Mouse (Mus musculus): Measurements from ENCODE around the gene Nanog.

DNA sequence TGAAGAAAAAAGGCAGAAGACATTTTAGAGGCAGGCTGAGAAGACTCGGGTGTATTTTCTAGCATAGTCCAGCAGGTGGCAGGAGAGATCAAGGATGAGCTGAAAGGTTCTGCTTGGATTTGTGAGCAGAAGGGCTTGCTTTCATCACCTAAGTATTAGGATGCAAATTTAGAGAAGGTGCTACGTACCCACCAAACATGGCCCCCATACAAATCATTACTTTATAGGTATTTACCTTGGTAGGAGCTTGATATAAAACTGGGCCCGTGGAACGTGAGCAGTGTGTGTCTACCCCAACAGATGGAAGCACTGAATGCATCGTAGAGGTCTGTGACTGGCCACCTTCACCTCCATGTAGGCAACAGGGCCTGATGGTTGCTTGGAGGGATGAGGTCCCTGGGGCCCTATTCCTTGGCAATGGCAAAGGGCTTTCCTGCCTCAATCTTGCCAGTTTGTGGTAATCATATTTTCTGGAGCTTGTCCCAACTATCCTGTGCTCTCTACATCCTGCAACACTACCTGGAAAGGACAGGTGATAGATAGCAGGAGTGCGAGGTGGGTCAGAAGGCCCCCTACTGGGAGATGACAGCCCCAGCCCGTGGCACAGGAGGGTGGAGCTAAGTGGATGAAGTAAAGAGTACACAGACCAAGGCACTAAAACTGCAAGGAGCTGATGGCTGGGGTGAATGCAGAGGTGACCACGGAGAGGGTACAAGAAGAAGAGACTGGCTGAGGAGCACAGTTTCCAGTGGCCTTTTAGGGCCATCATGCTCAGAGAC is 46.5 kb upstream of the Nanog start:
- no peak for TF ChIP-seq CTCF (IDR thresholded peaks at IDR 0.05; ENCODE audit: insufficient read depth, low read depth, low read length)
- no peak for TF ChIP-seq POLR2A (IDR thresholded peaks at IDR 0.05; ENCODE audit: insufficient read depth, low read depth, low read length)
